Mouse (Mus musculus) spleen, embryonic (tissue): ENCODE data around the gene Cyp2a22.
"Not testable (repeated sequence)": the region's sequence is repeated elsewhere in the genome, so short reads cannot be mapped to it uniquely, and the experiment has no call there.

ENCODE experiments used
- CTCF ChIA-PET: fragments of 350-600 bp; sonication (Branson Sonifier 250); formaldehyde crosslinking; loops from one replicate; lab custom pipeline; 2022; lab: Charles Lee

Gene Cyp2a22

DNA sequence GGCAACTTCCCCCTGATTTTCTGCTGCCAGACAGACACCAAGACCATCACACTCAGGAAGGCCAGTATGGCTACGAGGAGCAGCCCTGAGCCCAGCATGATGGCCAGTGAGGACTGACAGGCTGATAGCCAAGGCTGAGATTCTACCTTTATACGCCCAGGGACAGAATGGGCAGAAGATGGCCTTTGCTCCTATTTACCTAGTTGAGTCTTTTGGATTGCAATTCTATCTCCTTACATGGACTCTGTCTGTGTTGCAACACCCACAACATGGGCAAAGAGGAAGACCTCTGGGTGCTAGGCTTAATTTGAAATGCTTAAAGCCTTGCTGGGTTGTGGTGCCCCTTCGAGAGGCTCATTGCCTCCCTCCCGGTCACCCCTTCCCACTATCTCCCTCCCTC is at the start of gene Cyp2a22:
Gene Cyp2a22, minus strand, starts transcription at position 123 of the 400 bp plus-strand sequence.
- CTCF ChIA-PET: no interaction called here

- CTCF ChIA-PET: not testable (repeated sequence)
Measured at GRCm38 (mm10) chr7:26983151-26983550, 44.0 kb upstream of the Cyp2a22 start.

- CTCF ChIA-PET: no interaction called here
Measured at GRCm38 (mm10) chr7:26982551-26982950, 43.4 kb upstream of the Cyp2a22 start.

DNA sequence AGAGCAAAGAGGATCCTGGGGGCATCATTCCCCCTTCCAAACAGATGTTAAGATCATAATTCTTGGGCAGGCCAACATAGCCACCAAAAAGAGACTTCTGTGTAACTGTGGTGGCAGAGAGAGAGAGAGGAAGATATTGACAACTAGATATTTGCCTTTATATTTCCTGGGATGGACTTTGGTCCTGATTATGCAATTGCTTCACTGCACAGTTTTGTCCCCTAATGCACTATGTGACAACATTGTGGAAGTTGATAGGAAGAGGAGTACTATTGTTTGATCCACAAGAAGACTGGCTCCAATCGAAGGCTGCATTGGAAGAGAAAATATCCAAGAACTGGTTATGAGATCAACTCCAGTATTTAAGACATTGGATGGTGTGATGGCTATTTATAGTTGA is 42.8 kb upstream of the Cyp2a22 start:
- CTCF ChIA-PET: not testable (repeated sequence)

GRCm38 (mm10) chr7:26981464-26981863 is 42.3 kb upstream of the Cyp2a22 start:
- CTCF ChIA-PET: not testable (repeated sequence)

DNA sequence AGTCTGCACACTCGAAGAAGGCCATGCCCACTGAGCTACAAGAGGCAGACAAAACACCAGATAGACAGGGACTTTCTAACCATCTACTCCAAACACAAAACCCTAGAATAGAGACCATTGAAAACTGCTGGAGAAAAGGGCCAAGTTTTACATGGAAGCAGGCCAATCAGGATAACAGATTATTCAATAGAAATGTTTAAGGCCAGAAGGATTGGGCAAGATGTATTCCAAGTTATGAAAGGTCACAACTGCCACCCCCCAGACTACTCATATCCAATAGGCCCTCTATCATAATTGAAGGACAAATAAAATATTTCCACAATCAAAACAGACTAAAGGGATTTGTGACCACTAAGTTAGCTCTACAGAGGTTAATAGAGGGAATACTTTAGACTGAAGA is 23.2 kb upstream of the Cyp2a22 start:
- CTCF ChIA-PET: not testable (repeated sequence)

- CTCF ChIA-PET: not testable (repeated sequence)
Measured at GRCm38 (mm10) chr7:26953306-26953705, 14.1 kb upstream of the Cyp2a22 start.

GRCm38 (mm10) chr7:26952671-26953070 is 13.5 kb upstream of the Cyp2a22 start:
- CTCF ChIA-PET: not testable (repeated sequence)

- CTCF ChIA-PET: not testable (repeated sequence)
Measured at GRCm38 (mm10) chr7:26941320-26941925, 2.2 kb upstream of the Cyp2a22 start.

DNA sequence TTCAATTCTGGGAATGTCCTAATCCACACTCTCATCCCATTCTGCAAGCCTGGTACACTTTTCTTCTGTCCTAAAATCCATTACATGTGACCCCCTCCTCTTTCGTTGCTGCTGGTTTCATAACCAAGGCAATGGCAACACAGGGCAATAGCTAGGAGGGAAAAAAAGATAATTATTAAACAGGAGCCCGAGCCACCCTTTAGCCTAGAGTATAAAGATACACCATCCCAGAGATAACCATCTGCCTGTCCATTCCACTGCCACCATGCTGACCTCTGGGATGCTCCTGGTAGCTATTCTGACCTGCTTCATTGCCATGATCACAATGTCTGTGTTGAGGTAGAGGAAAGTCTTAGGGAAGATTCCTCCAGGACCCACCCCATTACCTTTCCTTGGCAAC is 22.1 kb downstream of the Cyp2a22 start:
- CTCF ChIA-PET: not testable (repeated sequence)
